Mouse (Mus musculus): ENCODE measurements around the gene Rbfox2.

- TF ChIP-seq CTCF (IDR thresholded peaks at IDR 0.05; ENCODE audit: borderline replicate concordance, insufficient read depth, low read depth, low read length), result no peak
- no peak for TF ChIP-seq POLR2A (IDR thresholded peaks at IDR 0.05; ENCODE audit: borderline replicate concordance, insufficient read depth, low read length)
These were observed 76.7 kb downstream of the Rbfox2 start for GRCm38 (mm10) chr15:77230144-77230543.

Measured in cerebellum, adult 2 months (tissue).